Mouse (Mus musculus): ENCODE results near the gene Rsrc1. TPM values are rescaled to one million over a fixed set of nuclear protein-coding genes. Genes with fewer than 3 reads are reported as not detected.
"Not testable (repeated sequence)": the region's sequence is repeated elsewhere in the genome, so short reads cannot be mapped to it uniquely, and the experiment has no call there.

Gene Rsrc1
- total RNA-seq, 2 experiments from 2014 or later = 35.7 to 40.0 TPM

DNA sequence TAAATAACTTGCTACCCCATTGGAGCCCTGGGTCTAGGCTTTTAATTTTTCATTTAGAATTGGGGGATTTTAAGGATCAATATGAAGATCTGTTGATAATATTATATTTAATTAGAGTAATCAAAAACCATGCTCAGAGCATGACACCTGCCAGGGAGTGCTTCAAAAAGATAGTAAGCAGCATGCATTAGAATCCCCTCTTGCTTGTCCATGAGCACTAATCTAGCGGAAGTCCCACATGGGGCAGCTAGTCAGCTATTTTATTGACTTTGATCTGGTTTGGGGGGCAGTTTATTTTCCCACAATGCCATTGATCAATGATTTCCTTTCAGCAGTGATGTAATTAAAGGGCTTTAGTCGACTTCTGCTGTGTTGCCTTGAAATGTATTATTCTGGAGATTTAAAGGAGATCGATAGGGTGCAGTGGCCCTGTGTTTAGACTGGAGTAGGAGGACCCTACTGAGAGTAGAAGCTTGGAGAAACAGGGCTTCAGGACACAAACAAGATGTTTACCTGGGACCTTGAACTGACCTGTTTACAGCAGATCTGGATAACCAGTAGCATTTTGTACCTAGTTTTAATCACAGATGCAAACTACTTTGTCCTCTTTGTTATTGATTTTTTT is 251.5 kb downstream of the Rsrc1 start:
- no peak for DNase-seq (ENCODE audit: low spot score in 2 of 2)

- DNase-seq (ENCODE audit: low spot score in 2 of 2) = not testable (repeated sequence)
These were observed 261.3 kb downstream of the Rsrc1 start for GRCm38 (mm10) chr3:67242451-67242850.

DNA sequence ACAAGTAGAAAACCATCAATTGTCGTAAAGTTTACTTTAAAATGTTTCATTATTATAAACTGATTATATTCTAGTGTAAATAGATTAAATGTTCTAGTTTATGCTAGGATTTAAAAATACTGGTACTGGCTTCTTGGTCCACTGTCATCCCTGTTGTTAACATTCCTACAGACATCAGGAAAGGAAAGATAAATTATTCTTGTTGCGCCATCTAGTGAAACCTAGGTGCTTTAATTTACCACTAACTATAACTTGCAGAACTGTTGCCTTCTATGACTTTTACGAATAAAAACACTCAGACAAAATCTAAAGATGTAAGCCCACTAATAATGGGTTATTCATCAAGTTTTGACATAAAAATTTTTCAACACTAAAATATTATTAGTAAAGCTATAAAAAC is 286.3 kb downstream of the Rsrc1 start:
- DNase-seq (ENCODE audit: low spot score in 2 of 2) = no peak

DNA sequence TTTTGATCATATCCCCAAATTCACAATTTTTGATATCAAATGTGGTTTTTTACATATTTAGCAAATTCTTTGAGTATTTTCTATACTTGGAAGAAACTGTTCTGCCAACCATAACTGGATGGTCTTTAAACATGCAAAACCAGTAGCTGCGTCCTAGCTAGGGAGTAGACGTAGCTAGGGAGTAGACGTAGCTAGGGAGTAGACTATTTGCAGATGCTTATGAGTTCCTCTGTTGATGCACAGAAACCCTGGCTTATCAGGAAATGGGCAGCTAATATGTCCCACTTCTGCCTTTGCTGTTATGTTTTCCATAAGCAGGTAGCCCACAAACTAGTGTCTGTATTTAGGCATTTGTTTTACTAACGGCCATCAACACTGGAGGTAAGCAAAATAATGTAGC is 298.6 kb downstream of the Rsrc1 start:
- no peak for DNase-seq (ENCODE audit: low spot score in 2 of 2)

- no peak for DNase-seq (ENCODE audit: low spot score in 2 of 2)
These were observed 299.1 kb downstream of the Rsrc1 start for GRCm38 (mm10) chr3:67280247-67280646.

DNA sequence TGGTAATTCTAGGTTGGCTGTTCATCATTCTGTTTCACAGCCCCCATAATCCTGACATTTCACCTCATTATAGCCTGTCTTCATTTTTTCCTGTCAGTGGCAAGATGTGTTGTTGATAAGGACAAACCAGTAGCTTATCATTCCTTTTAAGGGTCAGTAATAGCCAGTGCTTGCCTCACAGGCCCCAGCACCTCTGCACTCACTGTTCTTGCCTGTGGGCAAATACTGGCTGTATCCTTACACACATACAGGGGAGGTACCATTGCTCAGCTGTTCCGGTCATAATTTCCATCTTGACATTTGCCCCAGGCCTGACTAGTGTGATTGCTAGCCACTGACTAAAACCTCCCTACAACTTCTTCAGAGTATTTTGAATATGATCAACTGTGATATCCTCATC is 302.8 kb downstream of the Rsrc1 start:
- DNase-seq (ENCODE audit: low spot score in 2 of 2) = no peak

- DNase-seq (ENCODE audit: low spot score in 2 of 2) = peak in 1 of 2 experiments; percentile 6
These were observed 303.7 kb downstream of the Rsrc1 start for GRCm38 (mm10) chr3:67284848-67285247.

DNA sequence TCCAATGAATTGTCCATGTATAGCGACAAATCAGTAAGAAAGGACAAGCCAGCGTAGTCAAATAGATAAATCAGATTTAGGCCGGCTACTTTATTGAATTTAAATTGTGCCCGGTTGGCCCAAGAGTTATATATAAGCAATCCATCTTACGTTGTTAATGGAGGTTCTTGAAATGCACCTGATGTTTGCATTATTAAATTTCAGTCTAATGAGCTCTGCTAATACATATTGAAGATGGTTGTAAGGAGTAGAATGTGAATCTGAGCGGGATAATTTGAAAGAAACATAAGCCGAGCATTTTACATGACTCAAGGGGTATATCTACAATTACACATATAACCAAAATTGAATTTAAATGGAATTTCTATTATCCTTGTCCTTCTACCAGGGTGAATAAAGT is 307.5 kb downstream of the Rsrc1 start:
- no peak for DNase-seq (ENCODE audit: low spot score in 2 of 2)

DNA sequence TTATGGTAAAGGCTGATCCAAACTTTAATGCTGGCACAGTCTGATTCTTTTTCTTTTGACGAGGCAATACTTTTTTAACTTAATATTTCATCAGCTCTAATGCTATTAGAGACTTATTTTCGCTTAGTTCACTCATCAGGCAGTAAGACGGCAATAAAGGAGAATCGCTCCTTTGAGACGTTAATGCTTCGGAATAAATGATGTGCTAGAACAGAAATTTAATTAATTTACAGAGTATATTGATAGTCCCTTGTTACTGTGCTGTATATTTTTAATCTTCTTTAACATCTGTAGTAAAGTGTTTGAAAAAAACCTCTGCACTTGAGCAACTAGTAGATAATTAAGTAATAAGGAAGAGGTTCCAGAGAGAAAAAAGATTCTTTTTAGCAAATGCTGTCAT is 308.3 kb downstream of the Rsrc1 start:
- DNase-seq (ENCODE audit: low spot score in 2 of 2) = no peak

- DNase-seq (ENCODE audit: low spot score in 2 of 2) = no peak
These were observed 327.5 kb downstream of the Rsrc1 start for GRCm38 (mm10) chr3:67308725-67309124.

DNA sequence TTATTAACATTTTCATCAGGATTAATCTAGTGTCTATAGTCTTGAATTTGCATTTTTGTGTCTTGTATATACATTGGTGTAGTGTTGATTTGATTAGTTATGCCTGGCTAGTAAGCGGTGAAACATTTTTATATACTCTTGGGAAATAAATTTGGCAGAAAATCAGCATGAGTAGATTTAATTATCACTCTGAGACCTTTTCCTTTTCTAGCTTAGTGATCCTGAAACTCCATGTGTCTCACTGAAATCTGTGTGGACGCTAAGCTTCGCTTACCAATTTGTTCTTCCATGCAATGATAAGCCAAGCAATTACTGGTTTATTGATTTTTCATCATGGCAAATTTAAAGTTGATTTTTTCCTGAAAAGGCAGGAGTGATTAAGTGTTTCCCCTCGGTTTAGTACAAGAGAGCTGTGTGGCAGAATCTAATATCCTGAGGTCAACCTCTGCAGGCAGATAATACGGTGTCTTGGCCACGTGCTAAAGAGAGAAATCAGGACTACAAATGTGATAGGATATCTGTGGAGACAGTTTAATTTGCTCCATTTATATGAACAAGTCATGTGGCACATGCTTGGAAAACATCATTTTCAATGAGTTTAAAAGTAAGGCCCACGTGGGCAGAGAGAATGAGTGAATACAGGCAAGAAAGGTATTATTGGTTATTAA is 328.6 kb downstream of the Rsrc1 start:
- DNase-seq (ENCODE audit: low spot score in 2 of 2) = no peak

- no peak for DNase-seq (ENCODE audit: low spot score in 2 of 2)
These were observed 330.2 kb downstream of the Rsrc1 start for GRCm38 (mm10) chr3:67311436-67311835.

GRCm38 (mm10) chr3:67322422-67322821 is 341.2 kb downstream of the Rsrc1 start:
- no peak for DNase-seq (ENCODE audit: low spot score in 2 of 2)

GRCm38 (mm10) chr3:67339558-67339957 is 358.4 kb downstream of the Rsrc1 start:
- no peak for DNase-seq (ENCODE audit: low spot score in 2 of 2)

GRCm38 (mm10) chr3:67340921-67341320 is 359.7 kb downstream of the Rsrc1 start:
- no peak for DNase-seq (ENCODE audit: low spot score in 2 of 2)

- DNase-seq (ENCODE audit: low spot score in 2 of 2) = no peak
These were observed 361.9 kb downstream of the Rsrc1 start for GRCm38 (mm10) chr3:67343004-67343662.

DNA sequence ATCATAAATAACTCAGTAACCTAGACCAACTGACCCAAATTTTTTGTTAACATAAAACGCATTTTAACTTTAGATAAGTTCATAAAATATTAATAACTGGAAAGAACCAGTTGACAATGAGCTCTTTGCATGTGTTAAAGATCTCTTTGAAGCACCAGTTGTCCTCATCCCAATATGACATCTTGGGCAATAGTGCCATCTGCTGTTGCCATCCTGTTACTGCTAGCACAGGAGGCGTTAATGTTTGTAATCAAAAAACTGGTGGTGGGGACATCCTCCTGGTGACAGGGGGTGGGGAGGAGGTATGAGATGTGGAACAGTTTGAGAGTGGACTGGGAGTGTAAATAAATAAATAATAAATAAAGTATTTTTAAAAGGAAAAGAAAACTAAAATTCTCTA is 363.4 kb downstream of the Rsrc1 start:
- peak; percentile 64 to 70 for DNase-seq (ENCODE audit: low spot score in 2 of 2)

DNA sequence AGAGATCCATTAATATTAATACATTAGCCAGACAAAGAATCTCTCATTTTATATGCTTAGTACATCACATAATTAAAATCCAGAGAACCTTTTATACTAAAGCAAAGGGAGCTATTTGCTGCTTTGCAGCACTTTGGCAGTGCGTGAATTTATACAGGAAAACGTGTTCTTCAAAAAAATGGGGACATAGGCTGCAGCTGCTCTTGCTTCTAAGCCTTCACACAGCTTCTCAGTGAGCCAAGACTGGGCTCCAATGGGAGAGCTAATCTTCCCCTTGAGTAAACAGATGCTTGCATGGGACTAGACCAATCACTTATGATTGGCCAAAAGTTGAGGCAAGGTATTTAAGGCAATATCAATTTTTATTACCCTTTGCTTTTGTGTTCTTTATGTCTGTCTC is 365.5 kb downstream of the Rsrc1 start:
- DNase-seq (ENCODE audit: low spot score in 2 of 2) = no peak

DNA sequence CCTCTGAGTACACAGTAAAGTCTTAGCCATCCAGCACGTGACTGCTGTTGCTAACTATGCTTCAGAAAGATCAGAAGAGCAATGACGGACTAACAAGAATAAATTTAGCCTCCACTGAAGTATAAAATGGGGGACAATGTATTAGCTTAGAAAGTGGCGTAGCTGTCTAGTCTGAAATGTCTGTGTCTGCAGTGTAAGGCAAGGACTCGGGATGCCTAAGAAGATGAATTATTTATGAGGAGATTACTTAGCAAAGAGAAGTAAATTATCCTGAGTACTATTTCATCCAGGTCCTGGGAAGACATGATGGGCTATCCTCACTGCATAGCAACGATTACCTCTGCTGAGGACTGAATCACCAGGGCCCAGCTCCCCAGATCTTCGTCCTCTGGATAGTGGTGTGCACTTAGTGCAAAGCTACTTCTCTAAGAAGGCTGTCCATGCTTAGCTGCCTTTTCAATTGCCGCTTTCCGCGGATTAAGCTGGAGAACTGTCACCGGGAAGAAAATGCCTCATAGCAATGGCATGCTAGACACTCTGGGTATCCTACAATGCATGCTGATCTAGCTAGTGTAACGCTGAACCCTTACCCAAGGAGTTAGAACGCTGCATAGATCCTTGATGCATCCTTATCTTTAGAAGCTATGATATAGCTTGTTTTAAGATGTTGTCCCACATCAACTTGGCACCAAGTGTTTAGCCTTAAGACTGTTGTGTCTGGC is 370.4 kb downstream of the Rsrc1 start:
- DNase-seq (ENCODE audit: low spot score in 2 of 2) = no peak

- DNase-seq (ENCODE audit: low spot score in 2 of 2) = peak; percentile 28 to 61
These were observed 371.1 kb downstream of the Rsrc1 start for GRCm38 (mm10) chr3:67352128-67352762.

GRCm38 (mm10) chr3:67352763-67353149 is 371.6 kb downstream of the Rsrc1 start:
- DNase-seq (ENCODE audit: low spot score in 2 of 2) = no peak

Data from left cerebral cortex, adult 18-20 months (tissue).